Mouse (Mus musculus) spleen, postnatal 10 days (tissue): Measurements from ENCODE around the gene Arid5b.

Experiments
- DNase-seq, 2 experiments: peaks; one replicate each; pipeline ENCODE4 v3.0.0; 2021 to 2022; ENCODE audit warnings: low spot score in 2 of 2

Arid5b gene

GRCm38 (mm10) chr10:68051316-68051933 lies 227.1 kb downstream of the Arid5b start:
- DNase-seq, result no peak

GRCm38 (mm10) chr10:68050882-68051281 lies 227.7 kb downstream of the Arid5b start:
- DNase-seq, result no peak

GRCm38 (mm10) chr10:68048641-68049305 lies 229.8 kb downstream of the Arid5b start:
- DNase-seq, result peak; percentile 9 to 28

- DNase-seq, result no peak
Measured at GRCm38 (mm10) chr10:68044864-68045263, 233.7 kb downstream of the Arid5b start.

- DNase-seq, result no peak
Measured at GRCm38 (mm10) chr10:68043973-68044372, 234.6 kb downstream of the Arid5b start.
